Mouse (Mus musculus): ENCODE results near the gene Zpr1. TPM values are rescaled to one million over a fixed set of nuclear protein-coding genes. Genes with fewer than 3 reads are reported as not detected.

The Zpr1 gene
- 44.5 and 46.8 TPM in 2 replicates for polyA plus RNA-seq (2015; fragmentation: Nextera tagmentation; extraction: Ambion mirVana)

GRCm38 (mm10) chr9:46272677-46273454 lies at the start of gene Zpr1:
Gene Zpr1 (plus strand): TSS chr9:46273064.

GRCm38 (mm10) chr9:46228491-46228890 lies 44.4 kb upstream of the Zpr1 start, which contains the start of gene Apoa1:
Gene Apoa1 (plus strand): TSS chr9:46228580.

GRCm38 (mm10) chr9:46235596-46235648 lies 37.4 kb upstream of the Zpr1 start, which contains the start of gene Apoc3:
Gene Apoc3 (minus strand): TSS chr9:46235636.

GRCm38 (mm10) chr9:46240526-46241153 lies 32.2 kb upstream of the Zpr1 start, which contains the start of gene Apoa4:
Gene Apoa4 (plus strand): TSS chr9:46240696.

GRCm38 (mm10) chr9:46268343-46268873 lies 4.5 kb upstream of the Zpr1 start, which contains the start of gene Apoa5:
Gene Apoa5 (plus strand): TSS chr9:46268633.

GRCm38 (mm10) chr9:46282631-46283436 lies 10.0 kb downstream of the Zpr1 start, which contains the start of gene Bud13:
Gene Bud13 (plus strand): TSS chr9:46283008.

GRCm38 (mm10) chr9:46319886-46320285 lies 47.0 kb downstream of the Zpr1 start, which contains the start of gene 4931429L15Rik:
Gene 4931429L15Rik (minus strand): TSS chr9:46319986.

Other genes with a start within 250 kb of the Zpr1 start
- gene Apoa1, start 44.5 kb upstream of the Zpr1 start, polyA plus RNA-seq (2015; fragmentation: Nextera tagmentation; extraction: Ambion mirVana) = 9.7 and 9.8 TPM in 2 replicates
- not detected in 2 replicates for gene Apoc3, start 37.4 kb upstream of the Zpr1 start, polyA plus RNA-seq (2015; fragmentation: Nextera tagmentation; extraction: Ambion mirVana)
- 0.09 TPM in 1 of 2 replicates, not detected in the other for gene Apoa4, start 32.4 kb upstream of the Zpr1 start, polyA plus RNA-seq (2015; fragmentation: Nextera tagmentation; extraction: Ambion mirVana)
- 0.33 TPM in 1 of 2 replicates, not detected in the other for gene Apoa5, start 4.4 kb upstream of the Zpr1 start, polyA plus RNA-seq (2015; fragmentation: Nextera tagmentation; extraction: Ambion mirVana)
- gene Bud13, start 9.9 kb downstream of the Zpr1 start, polyA plus RNA-seq (2015; fragmentation: Nextera tagmentation; extraction: Ambion mirVana) = 11.6 and 12.2 TPM in 2 replicates
- not detected in 2 replicates for gene 4931429L15Rik, start 46.9 kb downstream of the Zpr1 start, polyA plus RNA-seq (2015; fragmentation: Nextera tagmentation; extraction: Ambion mirVana)

Data from neural tube, postnatal 0 days (tissue).